Mouse (Mus musculus) intestine, embryonic 16.5 days (tissue): ENCODE measurements at regions not wholly inside any gene's neighbourhood (a gene's known extent, or its start where the extent isn't known, plus 50 kb on each side); places are given as distances from the start of the nearest gene placed in this dataset.

ENCODE experiments used
- ATAC-seq: fragments of 200-750 bp; cut with Nextera tagmentation; 2 replicates; pipeline ENCODE4 v1.8.0; 2017; ENCODE audit warnings: moderate TSS enrichment, moderate library complexity
- H3K27ac ChIP-seq: fragments of 300-500 bp; sonication (generic); 2 replicates; pipeline ENCODE4 v1.5.1; 2014; ENCODE audit warnings: mild to moderate bottlenecking, low read length
- H3K27me3 ChIP-seq: fragments of 300-500 bp; sonication (generic); replicated peaks from 2 replicates; pipeline ENCODE4 v1.6.1; 2014; ENCODE audit warnings: low read length, control low read depth, mixed read lengths; ENCODE audit not compliant: control insufficient read depth, insufficient read depth
- H3K36me3 ChIP-seq: fragments of 300-500 bp; sonication (generic); 2 replicates; pipeline ENCODE4 v1.6.1; 2014; ENCODE audit warnings: low read length, control low read depth; ENCODE audit not compliant: control insufficient read depth, insufficient read depth
- H3K4me1 ChIP-seq: fragments of 300-500 bp; sonication (generic); 2 replicates; pipeline ENCODE4 v1.6.1; 2014; ENCODE audit warnings: low read length, control low read depth, mixed read lengths; ENCODE audit not compliant: control insufficient read depth, insufficient read depth
- H3K4me2 ChIP-seq: fragments of 300-500 bp; sonication (generic); 2 replicates; pipeline ENCODE4 v1.6.1; 2014; ENCODE audit warnings: low read depth, low read length, control low read depth
- H3K4me3 ChIP-seq: fragments of 300-500 bp; sonication (generic); 2 replicates; pipeline ENCODE4 v1.5.1; 2014; ENCODE audit warnings: mild to moderate bottlenecking, low read length
- H3K9ac ChIP-seq: fragments of 300-500 bp; sonication (generic); 2 replicates; pipeline ENCODE4 v1.6.1; 2014; ENCODE audit warnings: low read depth, low read length
- H3K9me3 ChIP-seq: fragments of 300-500 bp; sonication (generic); 2 replicates; pipeline ENCODE4 v1.6.1; 2016; ENCODE audit warnings: low read length, control low read depth; ENCODE audit not compliant: control insufficient read depth
- WGBS: fragments of 180-500 bp; shearing (Covaris S2); extraction: QIAGEN DNeasy Blood & Tissue Kit; methylation state at CpG from one replicate; pipeline ENCODE4 v1.1.7; 2014; 5-methylcytosine and 5-hydroxymethylcytosine counted together

DNA sequence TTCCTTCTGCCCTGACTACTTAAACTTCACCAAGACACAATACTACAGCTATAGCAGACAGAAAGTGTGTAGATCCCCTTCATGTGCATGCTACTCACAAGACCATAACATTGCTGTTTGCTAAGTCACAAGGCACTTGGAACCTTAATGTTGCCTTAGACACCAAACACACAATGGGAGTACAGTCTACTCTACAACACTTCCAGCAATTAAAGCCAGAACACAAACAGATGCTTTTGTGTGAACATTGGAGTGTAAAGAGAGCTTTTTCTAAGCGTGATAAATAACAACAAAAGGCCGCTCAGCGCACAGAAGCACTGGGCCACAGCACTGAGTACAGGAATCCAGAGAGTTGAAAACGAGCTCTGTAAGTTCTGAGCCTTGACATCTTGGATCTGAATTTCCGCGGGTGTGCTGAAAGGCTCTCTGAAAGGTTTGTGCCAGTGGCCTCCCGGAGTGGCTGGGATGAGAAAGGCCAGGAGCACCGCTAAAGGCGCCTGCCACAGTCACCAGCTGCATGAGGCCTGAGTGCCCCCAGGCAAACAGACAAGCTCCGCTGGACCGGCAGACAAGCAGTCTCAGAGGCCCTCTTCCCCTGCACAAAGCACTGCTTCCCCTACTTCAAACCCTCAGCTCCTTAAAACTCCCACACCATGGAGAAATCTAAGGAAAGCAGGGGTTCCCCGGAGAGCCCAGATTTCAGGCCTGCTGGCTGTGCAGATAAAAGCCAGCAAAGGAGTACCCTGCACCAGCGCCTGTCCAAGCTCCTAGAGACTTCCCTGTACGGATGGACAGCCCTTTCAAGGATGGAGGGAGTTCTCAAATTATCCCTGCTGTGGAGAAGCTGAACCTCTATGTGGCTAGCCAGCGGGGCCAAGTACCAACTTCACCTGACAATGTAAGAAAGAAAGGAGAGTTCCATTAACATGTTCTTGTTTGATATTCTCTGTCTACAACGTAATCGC lies 568.3 kb downstream of the 1700064H15Rik start:
- Histone ChIP-seq H3K4me1 (no peaks in the 10 kb centered on the region), H3K9ac (no peak overlapping the region), H3K4me3 (no peak overlapping the region), H3K27ac (no peak overlapping the region), H3K36me3 (no peaks in the 10 kb centered on the region), H3K27me3 (peaks cover 2% of the 10 kb centered on the region; the same call in 1 of the 2 replicates), H3K9me3 (no peaks in the 10 kb centered on the region), H3K4me2 (no peak overlapping the region)
- no peak for ATAC-seq
- WGBS = 51% methylated on average over 15 of the region's 17 CpGs

DNA sequence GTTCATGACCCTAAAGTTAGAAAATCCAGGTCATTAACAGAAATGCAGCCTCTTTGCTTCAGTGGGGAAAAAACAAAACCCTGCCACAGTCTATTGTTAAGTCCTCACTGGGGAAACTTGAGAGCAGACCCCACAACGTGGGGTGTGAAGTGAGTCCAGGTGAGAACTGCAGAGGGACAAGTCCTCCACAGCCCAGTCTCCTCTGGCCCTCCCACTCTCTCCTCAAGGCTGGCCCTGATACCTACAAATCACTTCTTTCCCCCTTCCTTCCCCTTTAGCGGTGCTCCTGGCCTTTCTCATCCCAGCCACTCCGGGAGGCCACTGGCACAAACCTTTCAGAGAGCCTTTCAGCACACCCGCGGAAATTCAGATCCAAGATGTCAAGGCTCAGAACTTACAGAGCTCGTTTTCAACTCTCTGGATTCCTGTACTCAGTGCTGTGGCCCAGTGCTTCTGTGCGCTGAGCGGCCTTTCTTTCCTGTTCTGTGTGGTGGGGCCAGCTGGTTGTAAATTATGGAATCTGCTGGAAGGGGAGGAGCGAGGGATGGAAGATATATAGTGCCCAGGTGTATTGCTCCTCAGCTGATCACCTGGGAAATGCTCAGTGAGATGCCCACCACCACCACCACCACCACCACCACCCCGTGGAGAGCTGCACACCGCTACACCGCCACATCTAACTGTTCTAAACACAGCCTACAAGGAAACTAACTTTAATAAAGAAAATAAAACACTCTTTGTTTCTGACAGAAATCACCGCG lies 566.8 kb downstream of the 1700064H15Rik start:
- Histone ChIP-seq H3K9me3 (no peaks in the 10 kb centered on the region), H3K36me3 (no peaks in the 10 kb centered on the region), H3K9ac (no peak overlapping the region), H3K4me3 (no peak overlapping the region), H3K27me3 (peaks cover 2% of the 10 kb centered on the region; the same call in 1 of the 2 replicates), H3K27ac (no peak overlapping the region), H3K4me2 (no peak overlapping the region), H3K4me1 (no peaks in the 10 kb centered on the region)
- 42% methylated on average over 12 of the region's 14 CpGs for WGBS
- no peak for ATAC-seq

DNA sequence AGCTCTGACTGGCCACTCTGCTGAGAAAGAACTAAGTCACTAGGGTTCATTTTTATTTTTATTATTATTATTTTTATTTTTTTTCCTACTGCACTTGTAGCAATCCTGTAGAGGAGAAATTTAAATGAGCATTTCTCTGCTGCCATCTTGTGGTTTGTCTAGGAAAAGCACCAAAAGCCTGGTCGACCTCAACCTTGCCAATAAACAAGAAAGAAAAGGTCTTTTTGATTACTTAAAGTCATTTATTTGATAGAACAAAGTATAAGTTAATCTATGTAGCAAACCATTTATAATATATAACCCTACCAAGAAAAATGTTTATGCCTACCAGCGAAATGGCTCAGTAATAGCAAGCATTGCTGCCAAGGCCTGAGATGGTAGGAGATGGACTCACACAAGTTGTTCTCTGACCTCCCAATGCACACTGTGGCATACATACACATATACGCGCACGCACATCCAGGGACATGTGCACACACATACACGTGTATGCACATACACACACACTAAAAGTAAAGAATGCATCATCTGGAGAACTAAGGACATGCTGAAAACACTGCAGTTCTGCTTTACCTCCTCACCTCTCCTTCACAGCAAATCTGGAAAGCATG lies 566.1 kb downstream of the 1700064H15Rik start:
- H3K4me2 ChIP-seq = no peak overlapping the region
- no peak overlapping the region for H3K4me3 ChIP-seq
- no peak overlapping the region for H3K9ac ChIP-seq
- WGBS = 40% methylated on average over 6 of the region's 6 CpGs
- H3K27ac ChIP-seq = no peak overlapping the region
- no peaks in the 10 kb centered on the region for H3K27me3 ChIP-seq
- H3K36me3 ChIP-seq = no peaks in the 10 kb centered on the region
- no peaks in the 10 kb centered on the region for H3K4me1 ChIP-seq
- no peaks in the 10 kb centered on the region for H3K9me3 ChIP-seq
- peak; percentile 36; the same call in 1 of the 2 replicates for ATAC-seq

DNA sequence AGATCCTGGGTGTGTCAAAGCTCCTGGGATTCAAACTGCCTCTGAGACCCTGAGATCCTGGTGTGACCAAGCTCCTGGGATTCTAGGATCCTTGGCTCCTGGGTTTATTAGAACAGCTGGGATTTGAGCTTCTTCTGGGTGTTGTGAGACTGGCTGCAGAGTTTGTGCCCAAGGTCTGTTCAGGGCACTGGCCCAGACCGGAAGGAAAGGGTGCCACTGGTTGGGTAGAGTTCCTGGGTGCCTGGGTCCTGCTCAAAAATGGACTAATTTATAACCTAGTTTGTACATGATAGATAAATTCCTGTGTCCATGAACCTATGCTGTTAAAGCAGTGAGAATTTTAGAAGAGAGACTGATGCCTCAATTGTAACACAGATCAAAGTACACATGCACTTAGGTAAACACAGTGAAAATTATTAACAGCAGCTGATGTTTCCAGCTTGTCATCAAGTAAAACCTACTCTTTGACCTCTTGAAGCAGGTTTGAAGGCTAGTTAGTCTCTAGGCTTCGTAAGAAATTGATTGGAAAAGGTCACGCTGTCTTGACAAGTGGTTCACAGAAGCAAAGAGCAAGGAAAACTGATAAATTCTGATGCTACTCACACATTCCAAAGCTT lies 561.2 kb downstream of the 1700064H15Rik start:
- Histone ChIP-seq H3K4me2 (no peak overlapping the region), H3K27me3 (no peaks in the 10 kb centered on the region), H3K27ac (no peak overlapping the region), H3K4me1 (no peaks in the 10 kb centered on the region), H3K9me3 (no peaks in the 10 kb centered on the region), H3K4me3 (no peak overlapping the region), H3K36me3 (no peaks in the 10 kb centered on the region), H3K9ac (no peak overlapping the region)
- 64% methylated on average over 3 of the region's 3 CpGs for WGBS
- ATAC-seq = peak; percentile 66
